Mouse (Mus musculus) B cell, adult 2 months (primary cell): ENCODE results near the gene Hhat.

ENCODE experiments used
- DNase-seq, 2 experiments: peaks; one replicate each; pipeline ENCODE4 v3.0.0; 2022

The Hhat gene

GRCm38 (mm10) chr1:192741896-192742295 lies 29.1 kb downstream of the Hhat start:
- DNase-seq, result no peak

DNA sequence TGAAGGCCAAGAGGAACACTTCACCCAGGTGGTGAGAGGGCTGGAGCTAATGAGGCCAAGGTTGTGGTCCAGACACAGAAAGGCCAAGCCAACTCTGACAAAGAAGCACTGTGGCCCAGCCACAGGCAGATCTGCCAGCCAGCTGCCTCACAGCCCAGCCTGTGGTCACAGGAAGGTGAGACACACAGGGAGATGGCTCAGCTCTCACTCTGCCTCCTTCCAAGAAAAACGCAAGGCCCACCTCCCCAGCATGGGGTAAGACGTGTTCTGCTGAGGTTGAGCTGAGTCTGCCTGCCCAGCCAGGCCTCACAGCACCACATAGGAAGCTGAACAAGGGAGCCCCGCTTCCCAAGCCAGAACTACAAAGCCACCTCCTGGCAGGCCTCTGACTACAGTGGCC lies 34.5 kb downstream of the Hhat start:
- DNase-seq, result no peak

GRCm38 (mm10) chr1:192736002-192736426 lies 35.0 kb downstream of the Hhat start:
- DNase-seq, result no peak

DNA sequence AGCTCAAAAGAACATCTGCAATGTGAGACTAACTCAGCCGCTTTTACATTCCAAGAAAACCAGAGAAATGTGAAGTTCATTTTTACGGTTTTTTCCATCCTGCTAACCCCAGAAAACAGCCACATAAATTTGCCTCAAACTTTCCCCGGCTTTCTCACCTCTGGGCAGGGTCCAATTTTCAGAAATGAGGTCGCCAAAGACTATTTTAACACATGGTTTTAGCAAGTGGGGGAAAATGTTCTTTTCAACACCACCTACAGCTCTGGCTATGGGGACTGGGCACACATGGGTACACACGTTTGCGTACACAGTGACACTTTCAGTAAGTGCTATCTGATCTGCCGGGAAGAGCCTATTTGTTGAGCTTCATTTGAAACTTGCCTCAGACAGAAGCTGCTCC lies 40.5 kb downstream of the Hhat start:
- no peak for DNase-seq

DNA sequence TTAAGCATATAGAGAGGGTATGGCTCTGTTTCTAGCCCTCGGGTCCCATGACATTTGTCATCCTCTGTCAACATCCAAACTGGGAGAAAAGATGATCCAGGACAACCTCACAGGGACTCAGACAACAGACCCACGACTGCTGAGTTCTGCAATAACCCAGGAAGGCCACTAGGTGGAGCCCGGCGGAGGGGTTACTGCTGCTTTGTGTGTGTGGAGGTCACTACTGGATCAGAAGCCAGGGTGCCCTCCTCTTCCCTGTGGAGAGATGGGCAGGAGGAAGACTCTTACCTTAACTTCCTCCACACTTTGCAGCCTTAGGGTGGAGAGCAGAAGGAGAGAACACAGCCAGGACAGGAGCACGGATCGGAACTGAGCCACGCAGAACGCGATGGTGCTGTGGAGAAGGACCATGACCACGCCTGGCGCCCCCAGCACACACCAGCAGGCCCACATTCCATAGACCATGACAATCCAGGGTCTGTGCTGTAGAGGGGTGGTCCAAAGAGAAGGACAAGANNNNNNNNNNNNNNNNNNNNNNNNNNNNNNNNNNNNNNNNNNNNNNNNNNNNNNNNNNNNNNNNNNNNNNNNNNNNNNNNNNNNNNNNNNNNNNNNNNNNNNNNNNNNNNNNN lies 43.9 kb downstream of the Hhat start:
- DNase-seq, result peak; percentile 79

GRCm38 (mm10) chr1:192722147-192722546 lies 48.9 kb downstream of the Hhat start:
- peak; percentile 53 to 58 for DNase-seq

GRCm38 (mm10) chr1:192720156-192720555 lies 50.9 kb downstream of the Hhat start:
- no peak for DNase-seq

GRCm38 (mm10) chr1:192711779-192712348 lies 59.2 kb downstream of the Hhat start:
- DNase-seq, result peak; percentile 67 to 69

GRCm38 (mm10) chr1:192700339-192701073 lies 70.5 kb downstream of the Hhat start:
- no peak for DNase-seq

- DNase-seq, result peak in 1 of 2 experiments; percentile 5
Observed at GRCm38 (mm10) chr1:192699101-192699500, 71.9 kb downstream of the Hhat start.

- DNase-seq, result no peak
Observed at GRCm38 (mm10) chr1:192696371-192696863, 74.6 kb downstream of the Hhat start.

DNA sequence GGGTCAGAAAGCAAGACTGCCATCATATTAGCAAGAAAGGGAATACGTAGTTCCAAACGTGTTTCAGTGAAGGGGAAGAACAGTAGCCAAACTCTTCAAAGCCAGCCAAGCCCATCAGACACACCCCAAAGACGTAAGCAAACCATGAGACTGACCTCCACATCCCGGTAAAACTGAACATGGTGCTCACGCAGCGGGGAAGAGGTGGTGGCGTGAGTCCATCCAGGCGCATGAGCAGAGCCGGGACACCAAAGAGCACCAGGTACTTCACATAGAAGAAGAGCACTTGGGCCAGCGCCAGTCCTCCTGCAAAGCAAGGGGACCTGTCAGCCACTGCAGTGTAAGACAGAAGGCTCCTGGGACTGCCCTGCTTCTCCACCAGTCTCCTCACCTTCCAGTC lies 77.4 kb downstream of the Hhat start:
- DNase-seq, result no peak

- no peak for DNase-seq
Observed at GRCm38 (mm10) chr1:192692982-192693381, 78.0 kb downstream of the Hhat start.

- DNase-seq, result no peak
Observed at GRCm38 (mm10) chr1:192682219-192682951, 88.6 kb downstream of the Hhat start.

DNA sequence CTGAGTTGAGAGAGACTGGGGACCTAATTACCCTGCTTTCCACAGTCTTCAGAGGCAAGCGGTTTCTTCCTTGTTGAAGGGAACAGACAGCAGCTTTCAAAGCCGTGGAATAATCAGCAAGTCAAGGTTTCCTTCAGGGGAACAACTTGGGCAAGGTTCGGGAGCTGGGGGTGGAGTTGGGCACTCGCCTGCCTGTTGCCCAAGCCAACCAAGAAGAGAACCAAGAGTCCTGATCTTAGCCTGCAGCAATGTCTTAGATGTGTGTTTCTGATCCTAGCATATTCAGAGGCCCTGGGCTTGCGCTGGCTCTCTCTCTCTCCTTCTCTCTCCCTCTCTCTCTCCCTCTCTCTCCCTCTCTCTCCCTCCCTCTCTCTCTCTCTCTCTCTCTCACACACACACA lies 93.8 kb downstream of the Hhat start:
- DNase-seq, result no peak

GRCm38 (mm10) chr1:192663608-192664007 lies 107.4 kb downstream of the Hhat start:
- DNase-seq, result no peak

GRCm38 (mm10) chr1:192663092-192663491 lies 107.9 kb downstream of the Hhat start:
- DNase-seq, result no peak

- no peak for DNase-seq
Observed at GRCm38 (mm10) chr1:192661612-192662011, 109.4 kb downstream of the Hhat start.

- DNase-seq, result no peak
Observed at GRCm38 (mm10) chr1:192657417-192657816, 113.6 kb downstream of the Hhat start.

DNA sequence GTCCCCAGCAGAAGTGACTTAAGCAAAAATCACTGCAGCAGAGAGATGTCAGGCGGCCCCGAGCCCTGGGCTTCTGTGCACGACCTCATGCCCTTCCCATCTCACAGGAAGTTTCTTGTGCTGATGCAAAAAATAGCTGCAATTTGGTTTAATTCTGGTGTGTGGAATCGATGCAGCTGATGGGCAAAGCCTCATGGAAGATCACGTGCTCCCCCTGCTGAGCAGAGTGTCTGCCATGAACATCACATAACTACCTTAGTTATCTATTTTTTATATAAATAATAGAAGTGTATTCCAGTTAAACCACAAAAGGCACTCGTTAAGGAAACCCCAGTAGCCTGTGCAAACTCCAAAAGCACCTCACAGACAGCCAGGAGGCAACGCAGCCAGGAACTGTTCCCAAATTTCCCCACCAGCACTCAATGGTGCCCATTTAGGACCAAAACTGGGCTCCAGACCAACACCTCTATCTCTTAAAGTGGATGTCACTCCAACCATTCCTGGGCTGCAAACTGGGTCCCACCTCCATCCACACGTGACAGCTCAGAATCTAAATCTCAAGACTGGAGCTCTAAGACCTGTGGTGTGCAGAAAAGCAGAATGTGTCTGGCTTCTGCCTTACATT lies 118.9 kb downstream of the Hhat start:
- DNase-seq, result no peak

DNA sequence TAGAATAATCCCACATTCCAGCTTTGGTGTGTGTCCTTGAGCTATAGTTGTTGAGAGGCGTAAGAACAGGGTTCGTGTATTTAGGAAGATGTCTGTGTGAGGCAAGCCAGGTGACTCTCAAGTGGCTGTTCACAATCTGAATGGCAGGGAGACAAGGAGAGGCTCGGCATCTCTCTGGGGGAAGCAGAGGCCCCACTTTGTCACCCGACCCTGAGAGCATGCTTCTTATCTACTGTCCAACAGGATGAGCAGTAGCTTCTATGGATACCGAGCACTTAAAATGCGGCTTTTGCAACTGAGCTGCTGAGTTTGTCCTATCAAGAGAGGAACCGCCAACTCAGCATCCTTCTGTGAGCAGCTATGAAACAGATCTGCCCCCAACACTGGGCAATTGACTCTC lies 120.4 kb downstream of the Hhat start:
- no peak for DNase-seq

DNA sequence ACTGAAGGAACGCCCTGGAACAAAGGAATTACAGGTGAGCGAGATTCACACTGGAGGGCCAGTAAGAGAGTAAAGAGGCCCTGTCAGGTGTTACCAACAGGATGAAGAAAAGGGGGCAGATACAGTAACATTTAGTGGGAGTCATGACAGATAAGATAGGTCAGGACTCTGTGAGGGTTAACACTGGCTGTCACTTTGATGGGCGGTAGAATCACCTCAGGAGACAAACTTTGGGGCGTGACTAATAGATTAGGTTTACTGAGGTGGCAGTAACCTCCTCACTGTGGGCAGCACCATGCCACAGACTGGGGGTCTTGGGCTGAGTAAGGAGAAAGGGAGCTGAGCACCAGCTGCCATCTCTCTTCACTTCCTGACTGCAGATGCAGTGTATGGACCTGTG lies 121.0 kb downstream of the Hhat start:
- no peak for DNase-seq

GRCm38 (mm10) chr1:192649233-192649632 lies 121.8 kb downstream of the Hhat start:
- DNase-seq, result no peak
